Mouse (Mus musculus): ENCODE measurements around the gene Hoxd1. TPM values are rescaled to one million over a fixed set of nuclear protein-coding genes. Genes with fewer than 3 reads are reported as not detected.

The Hoxd1 gene
- polyA plus RNA-seq, 1 experiment from 2014 or later = 1.8 TPM

- no peak for TF ChIP-seq CTCF (IDR thresholded peaks at IDR 0.05; ENCODE audit: low read depth)
- no peaks in the 10 kb centered on the region for H3K27me3 ChIP-seq (ENCODE audit: insufficient read depth, low read length)
- peak overlapping the region; percentile 40; the same call in 1 of the 2 replicates for H3K4me3 ChIP-seq (replicated peaks; ENCODE audit: low read depth, low read length)
- H3K27ac ChIP-seq = peak overlapping the region; percentile 79; the same call in 1 of the 2 replicates
- no peaks in the 10 kb centered on the region for H3K36me3 ChIP-seq (ENCODE audit: insufficient read depth, low read length)
- ATAC-seq (replicated peaks; ENCODE audit: low FRiP score, low read depth) = no peak
- H3K4me1 ChIP-seq (replicated peaks; ENCODE audit: insufficient read depth, low read length) = peaks cover 50% of the 10 kb centered on the region
- peak overlapping the region; percentile 86 for H3K4me2 ChIP-seq (ENCODE audit: low read length)
- no peaks in the 10 kb centered on the region for H3K9me3 ChIP-seq (replicated peaks; ENCODE audit: low read length)
- H3K9ac ChIP-seq (ENCODE audit: low read depth, low read length) = no peak overlapping the region
- WGBS = 42% methylated on average over 2 of the region's 2 CpGs
- no peak for DNase-seq (ENCODE audit: low spot score)
Observed at GRCm38 (mm10) chr2:74739476-74739800, 23.3 kb upstream of the Hoxd1 start.

DNA sequence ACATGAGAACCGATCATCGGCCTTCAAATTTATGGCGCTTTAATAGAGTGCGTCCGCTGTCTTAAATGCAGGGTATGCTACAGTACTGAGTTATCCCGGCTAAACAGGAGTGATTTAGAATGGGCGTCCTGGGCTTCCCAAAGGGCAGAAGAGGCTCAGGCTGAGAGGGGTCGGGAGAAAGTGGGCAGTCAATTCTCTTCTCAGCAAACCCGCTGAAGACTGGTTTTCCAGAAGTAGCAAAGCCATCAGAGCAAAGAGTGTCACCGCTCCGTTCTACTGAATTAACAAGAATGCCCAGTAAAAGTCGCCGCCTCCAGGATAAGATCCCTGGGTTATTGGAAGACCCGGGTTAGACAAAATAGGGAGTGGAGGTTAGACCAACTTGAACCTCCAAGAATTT lies 22.9 kb upstream of the Hoxd1 start:
- H3K27ac ChIP-seq = peak overlapping the region; percentile 79
- WGBS = 11% methylated on average over 14 of the region's 14 CpGs
- DNase-seq (ENCODE audit: low spot score) = no peak
- no peaks in the 10 kb centered on the region for H3K9me3 ChIP-seq (replicated peaks; ENCODE audit: low read length)
- H3K4me2 ChIP-seq (ENCODE audit: low read length) = peak overlapping the region; percentile 86
- ATAC-seq (replicated peaks; ENCODE audit: low FRiP score, low read depth) = no peak
- no peaks in the 10 kb centered on the region; the same call in 1 of the 2 replicates for H3K27me3 ChIP-seq (ENCODE audit: insufficient read depth, low read length)
- TF ChIP-seq CTCF (IDR thresholded peaks at IDR 0.05; ENCODE audit: low read depth) = no peak
- peak overlapping the region; percentile 40 for H3K4me3 ChIP-seq (replicated peaks; ENCODE audit: low read depth, low read length)
- H3K9ac ChIP-seq (ENCODE audit: low read depth, low read length) = peak overlapping the region; percentile 58; the same call in 1 of the 2 replicates
- no peaks in the 10 kb centered on the region for H3K36me3 ChIP-seq (ENCODE audit: insufficient read depth, low read length)
- H3K4me1 ChIP-seq (replicated peaks; ENCODE audit: insufficient read depth, low read length) = peaks cover 47% of the 10 kb centered on the region

GRCm38 (mm10) chr2:74740311-74741091 lies 22.3 kb upstream of the Hoxd1 start:
- Histone ChIP-seq H3K4me2 (ENCODE audit: low read length) (peak overlapping the region; percentile 86), H3K9ac (ENCODE audit: low read depth, low read length) (peak overlapping the region; percentile 58), H3K27ac (peak overlapping the region; percentile 79), H3K9me3 (replicated peaks; ENCODE audit: low read length) (no peaks in the 10 kb centered on the region), H3K27me3 (ENCODE audit: insufficient read depth, low read length) (no peaks in the 10 kb centered on the region; the same call in 1 of the 2 replicates), H3K4me3 (replicated peaks; ENCODE audit: low read depth, low read length) (peak overlapping the region; percentile 40), H3K4me1 (replicated peaks; ENCODE audit: insufficient read depth, low read length) (peaks cover 42% of the 10 kb centered on the region), H3K36me3 (ENCODE audit: insufficient read depth, low read length) (no peaks in the 10 kb centered on the region)
- TF ChIP-seq CTCF (IDR thresholded peaks at IDR 0.05; ENCODE audit: low read depth) = no peak
- WGBS = 3% methylated on average over 43 of the region's 43 CpGs
- DNase-seq (ENCODE audit: low spot score) (peak; percentile 87), ATAC-seq (replicated peaks; ENCODE audit: low FRiP score, low read depth) (peak; percentile 25; the same call in 1 of the 2 replicates)

GRCm38 (mm10) chr2:74741252-74741978 lies 21.4 kb upstream of the Hoxd1 start:
- Histone ChIP-seq H3K27ac (no peak overlapping the region), H3K27me3 (ENCODE audit: insufficient read depth, low read length) (no peaks in the 10 kb centered on the region; the same call in 1 of the 2 replicates), H3K4me3 (replicated peaks; ENCODE audit: low read depth, low read length) (no peak overlapping the region), H3K4me1 (replicated peaks; ENCODE audit: insufficient read depth, low read length) (peaks cover 34% of the 10 kb centered on the region), H3K9ac (ENCODE audit: low read depth, low read length) (no peak overlapping the region), H3K4me2 (ENCODE audit: low read length) (no peak overlapping the region), H3K9me3 (replicated peaks; ENCODE audit: low read length) (no peaks in the 10 kb centered on the region), H3K36me3 (ENCODE audit: insufficient read depth, low read length) (no peaks in the 10 kb centered on the region)
- DNase-seq (ENCODE audit: low spot score) (no peak), ATAC-seq (replicated peaks; ENCODE audit: low FRiP score, low read depth) (no peak)
- no peak for TF ChIP-seq CTCF (IDR thresholded peaks at IDR 0.05; ENCODE audit: low read depth)
- WGBS = 58% methylated on average over 2 of the region's 3 CpGs

GRCm38 (mm10) chr2:74741979-74742277 lies 20.9 kb upstream of the Hoxd1 start:
- no peaks in the 10 kb centered on the region; the same call in 1 of the 2 replicates for H3K27me3 ChIP-seq (ENCODE audit: insufficient read depth, low read length)
- no peak overlapping the region for H3K27ac ChIP-seq
- peaks cover 39% of the 10 kb centered on the region for H3K4me1 ChIP-seq (replicated peaks; ENCODE audit: insufficient read depth, low read length)

DNA sequence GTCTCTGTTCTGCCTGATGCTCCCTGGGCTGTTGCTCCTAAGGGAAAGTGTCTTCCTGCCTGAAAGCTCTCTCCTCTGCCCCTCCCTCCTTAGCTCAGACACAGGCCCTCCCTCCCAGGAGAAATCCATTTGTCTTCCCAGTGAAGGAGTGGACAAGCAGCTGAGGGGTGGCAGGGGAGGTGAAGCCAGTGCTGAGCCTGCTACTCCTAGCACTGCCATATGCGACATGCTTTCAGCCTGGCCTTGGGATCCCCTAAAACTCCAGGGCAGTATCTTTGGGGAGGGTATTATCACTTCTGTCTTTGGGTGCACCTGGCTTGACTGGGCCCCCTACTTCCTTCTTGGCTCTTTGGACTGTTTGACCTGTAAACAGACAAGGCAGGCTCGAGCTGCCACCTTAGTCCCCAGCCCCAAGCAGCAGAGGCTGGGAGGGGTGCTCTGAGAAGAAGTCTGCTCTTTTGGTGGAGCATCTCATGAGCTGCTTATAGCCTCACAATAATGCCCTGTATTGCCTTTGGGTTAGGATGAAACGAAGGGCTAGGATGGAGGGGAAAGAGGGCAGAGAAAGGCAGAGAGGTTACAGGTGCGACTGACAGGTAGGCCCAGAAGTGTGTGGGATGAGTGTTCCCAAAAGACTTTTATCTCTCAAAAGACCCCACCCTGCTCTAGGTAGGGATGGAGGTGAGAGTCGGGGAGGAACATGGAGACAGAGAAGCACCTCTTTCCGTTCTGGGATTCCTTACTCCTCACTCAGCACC lies 17.1 kb upstream of the Hoxd1 start:
- TF ChIP-seq CTCF (IDR thresholded peaks at IDR 0.05; ENCODE audit: low read depth) = no peak
- ATAC-seq (replicated peaks; ENCODE audit: low FRiP score, low read depth) (no peak), DNase-seq (ENCODE audit: low spot score) (no peak)
- H3K9me3 ChIP-seq (replicated peaks; ENCODE audit: low read length) = no peaks in the 10 kb centered on the region
- no peak overlapping the region for H3K4me3 ChIP-seq (replicated peaks; ENCODE audit: low read depth, low read length)
- no peaks in the 10 kb centered on the region; the same call in 1 of the 2 replicates for H3K27me3 ChIP-seq (ENCODE audit: insufficient read depth, low read length)
- peaks cover 19% of the 10 kb centered on the region; the same call in 1 of the 2 replicates for H3K4me1 ChIP-seq (replicated peaks; ENCODE audit: insufficient read depth, low read length)
- no peak overlapping the region; the same call in 1 of the 2 replicates for H3K9ac ChIP-seq (ENCODE audit: low read depth, low read length)
- H3K4me2 ChIP-seq (ENCODE audit: low read length) = peak overlapping the region; percentile 40
- H3K36me3 ChIP-seq (ENCODE audit: insufficient read depth, low read length) = no peaks in the 10 kb centered on the region
- H3K27ac ChIP-seq = 0 out of 2 replicates have a peak overlapping the region, but pooled peaks have one; percentile 11
- WGBS = 52% methylated on average over 6 of the region's 6 CpGs

More at GRCm38 (mm10) chr2:74741979-74742277, 20.9 kb upstream of the Hoxd1 start:
- H3K4me2 ChIP-seq (ENCODE audit: low read length) = no peak overlapping the region
- no peak for TF ChIP-seq CTCF (IDR thresholded peaks at IDR 0.05; ENCODE audit: low read depth)
- no peaks in the 10 kb centered on the region for H3K9me3 ChIP-seq (replicated peaks; ENCODE audit: low read length)
- H3K9ac ChIP-seq (ENCODE audit: low read depth, low read length) = no peak overlapping the region
- no peaks in the 10 kb centered on the region for H3K36me3 ChIP-seq (ENCODE audit: insufficient read depth, low read length)
- H3K4me3 ChIP-seq (replicated peaks; ENCODE audit: low read depth, low read length) = no peak overlapping the region
- ATAC-seq (replicated peaks; ENCODE audit: low FRiP score, low read depth) (no peak), DNase-seq (ENCODE audit: low spot score) (no peak)
